Mouse (Mus musculus): ENCODE results near the gene Mapk11. TPM values are rescaled to one million over a fixed set of nuclear protein-coding genes. Genes with fewer than 3 reads are reported as not detected.

Gene Mapk11
- polyA plus RNA-seq (2016; fragmentation: Nextera tagmentation; extraction: Ambion mirVana): 16.1 and 20.6 TPM in 2 replicates

DNA sequence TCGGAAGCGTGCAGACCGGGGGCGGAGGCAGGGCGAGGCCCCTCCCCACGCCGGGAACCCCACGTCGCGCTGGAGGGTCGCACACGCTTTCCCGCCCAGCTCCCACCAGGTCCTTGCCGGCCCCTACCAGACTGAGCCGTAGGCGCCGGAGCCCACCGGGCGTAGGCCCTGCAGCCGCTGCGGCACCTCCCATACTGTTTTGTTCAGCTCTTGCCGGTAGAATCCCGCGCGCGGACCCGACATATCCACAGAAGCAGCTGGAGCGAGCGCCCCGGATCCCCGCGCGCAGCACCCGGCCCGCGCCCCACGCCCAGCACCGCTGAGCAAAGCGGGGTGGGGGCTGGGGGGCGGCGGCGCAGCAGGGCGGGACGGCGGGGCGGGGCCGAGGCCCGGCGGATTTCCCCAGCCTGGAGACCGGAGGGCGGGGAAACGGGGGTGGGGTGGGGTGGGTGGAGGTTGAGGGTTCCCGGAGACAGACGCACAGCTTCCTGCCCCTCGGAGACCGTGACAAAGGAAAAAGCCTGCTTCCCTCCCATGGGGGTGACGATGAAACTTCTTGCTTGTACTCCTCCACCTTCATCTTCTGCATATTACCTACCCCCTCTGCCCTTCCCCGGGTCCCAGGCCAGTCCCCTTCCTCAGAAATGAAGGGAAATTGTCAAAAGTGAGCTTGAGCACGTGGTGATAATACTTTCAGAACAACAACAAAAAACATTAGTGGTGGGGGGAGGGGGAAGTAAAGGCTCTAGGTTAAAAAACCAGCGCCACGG lies at the start of gene Mapk11:
Mapk11 (minus strand) TSS at position 358 of the 770 bp plus-strand sequence.
- H3K9me3 ChIP-seq: no peaks in the 10 kb centered on the region
- H3K4me3 ChIP-seq: peak within 1 kb of the TSS; percentile 83
- peak; percentile 67 for DNase-seq (ENCODE audit: low spot score)
- WGBS: under 1% methylated on average over 49 of the region's 61 CpGs
- peaks cover 31% of the 10 kb centered on the region for H3K36me3 ChIP-seq (replicated peaks)
- H3K27me3 ChIP-seq (replicated peaks; ENCODE audit: low read depth, poor library complexity, severe bottlenecking): peaks cover 60% of the 10 kb centered on the region
- peak within 1 kb of the TSS; percentile 88 for H3K27ac ChIP-seq (replicated peaks)
- peaks cover 59% of the 10 kb centered on the region for H3K4me1 ChIP-seq

DNA sequence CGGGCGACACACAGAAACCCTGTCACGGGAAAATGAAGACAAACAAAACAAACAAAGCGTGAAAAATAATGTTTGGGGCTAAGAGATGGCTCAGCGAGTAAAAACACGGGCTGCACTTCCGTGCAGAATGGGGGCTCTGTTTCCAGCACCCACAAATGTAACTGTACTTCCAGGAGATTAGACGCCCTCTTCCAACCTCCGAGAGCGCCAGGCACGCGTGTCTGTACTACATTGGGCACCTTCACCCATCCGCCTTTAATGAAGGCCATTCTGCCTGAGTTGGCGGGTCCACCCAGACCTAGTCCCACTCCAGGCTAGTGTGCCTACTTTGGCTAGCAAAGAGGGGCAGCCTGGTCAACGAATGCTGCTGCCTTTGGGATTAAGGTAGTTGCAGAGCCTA lies 47.6 kb upstream of the Mapk11 start:
- no peak for DNase-seq (ENCODE audit: low spot score)
- WGBS: 76% methylated on average over 15 of the region's 15 CpGs
- peak overlapping the region; percentile 97 for H3K4me3 ChIP-seq
- H3K4me1 ChIP-seq: peaks cover 24% of the 10 kb centered on the region
- H3K27ac ChIP-seq (replicated peaks): peak overlapping the region; percentile 99
- H3K36me3 ChIP-seq (replicated peaks): peaks cover 13% of the 10 kb centered on the region; the same call in 1 of the 2 replicates
- no peaks in the 10 kb centered on the region for H3K27me3 ChIP-seq (replicated peaks; ENCODE audit: low read depth, poor library complexity, severe bottlenecking)
- 0 out of 2 replicates have a peak, but pooled peaks cover under 1% of the 10 kb centered on the region for H3K9me3 ChIP-seq

DNA sequence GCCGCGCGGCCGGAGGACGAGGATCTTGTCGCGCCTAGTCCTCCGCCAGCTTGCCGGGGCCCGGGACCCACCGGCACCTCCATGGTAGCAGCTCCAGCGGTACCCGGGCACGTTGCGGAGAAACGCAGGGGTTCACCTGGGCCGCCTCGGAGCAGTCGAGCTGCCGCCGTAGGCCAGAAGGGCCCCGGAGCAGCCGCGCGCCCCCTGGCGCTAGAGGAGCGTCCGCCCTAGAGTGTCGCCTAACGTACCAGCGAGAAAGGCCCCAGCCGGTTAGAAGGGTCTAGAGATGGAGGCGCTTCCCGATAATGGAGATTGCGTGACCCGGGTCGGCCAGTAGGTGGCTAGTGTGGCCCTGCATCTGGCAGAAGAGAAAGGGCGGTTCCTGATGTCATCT lies 46.9 kb upstream of the Mapk11 start, which contains the start of gene Dennd6b:
Dennd6b (minus strand) TSS at position 184 of the 394 bp plus-strand sequence.
- Histone ChIP-seq H3K9me3 (no peaks in the 10 kb centered on the region), H3K27me3 (replicated peaks; ENCODE audit: low read depth, poor library complexity, severe bottlenecking) (no peaks in the 10 kb centered on the region), H3K4me1 (peaks cover 24% of the 10 kb centered on the region), H3K27ac (replicated peaks) (peak within 1 kb of the TSS; percentile 99), H3K36me3 (replicated peaks) (peaks cover 18% of the 10 kb centered on the region; the same call in 1 of the 2 replicates), H3K4me3 (peak within 1 kb of the TSS; percentile 97)
- under 1% methylated on average over 38 of the region's 38 CpGs for WGBS
- DNase-seq (ENCODE audit: low spot score): peak; percentile 96

DNA sequence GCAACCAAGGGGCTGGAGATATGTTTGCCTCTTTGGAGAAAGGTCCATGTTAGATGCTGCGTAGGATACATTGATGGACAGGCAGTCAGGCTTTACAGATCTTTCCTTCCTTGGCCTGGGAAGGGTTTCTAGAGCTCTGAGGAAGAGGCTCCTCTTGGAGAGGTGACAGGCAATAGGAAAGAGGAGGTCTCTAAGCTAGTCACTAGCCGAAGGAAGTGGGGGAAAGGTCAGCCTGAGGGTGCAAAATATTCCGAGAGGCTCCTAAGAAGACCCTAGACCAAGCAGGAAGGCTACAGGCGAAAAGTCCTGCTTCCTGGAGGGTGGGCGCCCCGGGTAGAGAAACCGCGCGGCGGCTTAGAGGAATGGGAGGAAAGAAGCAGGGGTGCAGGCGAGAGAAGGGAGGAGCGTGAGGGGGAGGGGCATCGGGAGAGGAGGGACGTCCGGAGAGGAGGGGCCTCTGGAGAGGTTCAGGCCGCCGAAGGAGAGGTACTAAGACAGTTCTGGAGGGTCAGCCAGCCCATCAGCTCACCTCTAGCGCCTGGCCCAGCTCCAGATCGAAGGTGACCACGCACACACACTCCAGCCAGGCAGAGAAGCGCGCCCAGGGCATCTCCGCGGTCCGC lies 46.4 kb upstream of the Mapk11 start:
- peak overlapping the region; percentile 99 for H3K27ac ChIP-seq (replicated peaks)
- H3K36me3 ChIP-seq (replicated peaks): peaks cover 23% of the 10 kb centered on the region
- DNase-seq (ENCODE audit: low spot score): peak; percentile 91
- no peaks in the 10 kb centered on the region for H3K27me3 ChIP-seq (replicated peaks; ENCODE audit: low read depth, poor library complexity, severe bottlenecking)
- no peaks in the 10 kb centered on the region for H3K9me3 ChIP-seq
- H3K4me3 ChIP-seq: peak overlapping the region; percentile 97
- H3K4me1 ChIP-seq: peaks cover 24% of the 10 kb centered on the region
- WGBS: under 1% methylated on average over 25 of the region's 25 CpGs

DNA sequence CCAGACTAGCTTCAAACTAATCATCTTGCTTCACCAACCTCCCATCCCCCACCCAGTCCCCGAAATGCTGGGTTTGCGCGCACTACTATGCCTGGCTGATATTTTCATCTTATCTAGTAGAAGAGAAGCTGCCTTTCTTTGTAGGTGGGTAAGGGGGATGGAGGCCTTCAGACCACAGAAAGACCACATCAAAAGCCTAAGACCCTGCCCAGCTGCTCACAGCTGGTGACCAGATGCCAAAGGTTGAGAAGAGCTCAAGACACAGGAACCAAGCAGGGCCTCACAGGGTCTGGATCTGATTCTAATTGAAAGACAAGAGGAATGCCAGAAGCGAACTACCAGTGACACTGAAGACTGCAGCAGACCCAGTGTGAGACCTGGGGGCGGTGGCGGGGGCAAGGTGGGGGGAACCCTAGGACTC lies 45.8 kb upstream of the Mapk11 start:
- H3K4me3 ChIP-seq: peak overlapping the region; percentile 97
- H3K27ac ChIP-seq (replicated peaks): peak overlapping the region; percentile 99
- peaks cover 24% of the 10 kb centered on the region for H3K4me1 ChIP-seq
- H3K27me3 ChIP-seq (replicated peaks; ENCODE audit: low read depth, poor library complexity, severe bottlenecking): no peaks in the 10 kb centered on the region
- 16% methylated on average over 6 of the region's 6 CpGs for WGBS
- H3K9me3 ChIP-seq: no peaks in the 10 kb centered on the region
- DNase-seq (ENCODE audit: low spot score): peak; percentile 76
- H3K36me3 ChIP-seq (replicated peaks): peaks cover 28% of the 10 kb centered on the region

DNA sequence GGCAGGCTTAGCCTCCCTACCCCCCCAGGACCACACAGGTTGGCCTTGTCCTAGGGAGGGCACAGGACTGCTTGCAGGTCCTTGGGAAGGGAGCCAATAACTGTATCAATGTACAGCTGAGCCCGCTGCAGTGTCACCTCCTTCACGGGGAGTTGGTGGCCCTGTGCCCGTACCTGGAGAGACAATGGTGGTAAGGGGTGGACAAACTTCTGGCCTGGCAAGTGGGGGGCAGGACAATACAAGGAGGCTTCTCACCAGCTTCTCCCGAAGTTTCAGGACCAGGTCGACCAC lies 35.5 kb upstream of the Mapk11 start:
- no peak for DNase-seq (ENCODE audit: low spot score)
- 88% methylated on average over 5 of the region's 5 CpGs for WGBS
- H3K4me1 ChIP-seq: peaks cover 49% of the 10 kb centered on the region
- no peak overlapping the region for H3K4me3 ChIP-seq
- no peaks in the 10 kb centered on the region for H3K27me3 ChIP-seq (replicated peaks; ENCODE audit: low read depth, poor library complexity, severe bottlenecking)
- H3K9me3 ChIP-seq: no peaks in the 10 kb centered on the region
- peaks cover 67% of the 10 kb centered on the region for H3K36me3 ChIP-seq (replicated peaks)
- 0 out of 2 replicates have a peak overlapping the region, but pooled peaks have one; percentile 37 for H3K27ac ChIP-seq (replicated peaks)

DNA sequence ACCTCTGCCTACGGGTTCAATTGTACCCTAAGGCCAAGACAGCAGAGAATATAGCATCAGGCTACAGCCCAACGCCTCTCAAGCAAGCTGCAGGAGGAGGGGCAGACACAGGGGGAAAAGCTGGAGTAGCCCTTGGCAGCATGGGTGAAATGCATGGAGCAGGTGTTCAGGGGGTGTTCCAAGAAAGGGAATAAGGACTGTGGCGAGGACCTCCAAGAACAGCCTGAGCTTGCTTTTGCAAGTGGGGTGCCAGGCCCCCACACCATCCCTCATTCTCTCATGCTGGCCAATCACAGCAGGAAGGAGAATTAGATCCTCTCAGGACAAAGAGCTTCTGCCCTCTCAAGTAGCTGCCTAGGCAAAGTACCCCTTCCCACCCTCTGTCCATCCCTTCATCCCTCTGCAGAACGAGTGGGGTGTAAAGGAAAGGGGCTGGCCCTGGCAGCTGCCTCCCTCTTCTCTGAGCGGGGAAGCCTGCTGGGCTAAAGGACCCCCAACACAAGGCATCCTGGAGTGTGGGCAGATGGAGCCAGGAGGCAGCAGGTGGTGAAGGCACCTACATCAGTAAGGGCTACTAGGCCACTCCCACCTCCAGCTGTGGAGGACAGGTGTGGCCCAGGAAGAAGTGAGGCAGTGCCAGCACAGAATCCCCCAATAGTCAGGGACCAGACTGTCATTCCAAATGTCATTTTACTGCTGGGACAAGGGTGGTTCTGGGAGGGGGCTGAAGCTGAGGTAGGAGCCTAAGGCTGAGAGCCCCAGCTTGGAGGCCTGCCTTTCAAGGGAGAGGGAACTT lies 34.9 kb upstream of the Mapk11 start:
- WGBS: 48% methylated on average over 5 of the region's 5 CpGs
- H3K27me3 ChIP-seq (replicated peaks; ENCODE audit: low read depth, poor library complexity, severe bottlenecking): no peaks in the 10 kb centered on the region
- peaks cover 52% of the 10 kb centered on the region for H3K4me1 ChIP-seq
- peaks cover 62% of the 10 kb centered on the region for H3K36me3 ChIP-seq (replicated peaks)
- no peak overlapping the region for H3K4me3 ChIP-seq
- H3K27ac ChIP-seq (replicated peaks): 0 out of 2 replicates have a peak overlapping the region, but pooled peaks have one; percentile 37
- no peak for DNase-seq (ENCODE audit: low spot score)
- H3K9me3 ChIP-seq: no peaks in the 10 kb centered on the region

DNA sequence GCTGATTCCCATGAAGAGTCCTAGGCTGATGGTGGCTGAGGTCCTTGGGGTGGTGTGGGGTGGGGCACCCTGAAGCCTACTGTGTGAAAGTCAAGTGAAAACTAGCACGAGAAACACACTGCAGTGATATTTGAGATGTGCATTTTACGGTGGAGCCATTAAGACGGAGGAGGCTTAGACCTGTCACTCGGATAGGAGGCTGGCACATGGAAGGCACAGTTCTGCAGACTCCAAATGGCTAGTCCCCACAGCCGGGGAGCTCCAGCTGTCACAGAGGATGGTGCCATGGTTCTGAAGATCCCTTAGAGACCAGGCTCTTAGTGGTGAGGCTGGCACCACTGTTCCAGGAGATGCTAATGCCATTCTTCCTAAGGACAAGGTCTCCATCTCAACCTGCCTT lies 33.4 kb upstream of the Mapk11 start:
- Histone ChIP-seq H3K27me3 (replicated peaks; ENCODE audit: low read depth, poor library complexity, severe bottlenecking) (no peaks in the 10 kb centered on the region), H3K4me1 (peaks cover 67% of the 10 kb centered on the region), H3K27ac (replicated peaks) (peak overlapping the region; percentile 60), H3K36me3 (replicated peaks) (peaks cover 52% of the 10 kb centered on the region), H3K4me3 (no peak overlapping the region), H3K9me3 (no peaks in the 10 kb centered on the region)
- no peak for DNase-seq (ENCODE audit: low spot score)
- 72% methylated on average over 5 of the region's 5 CpGs for WGBS

DNA sequence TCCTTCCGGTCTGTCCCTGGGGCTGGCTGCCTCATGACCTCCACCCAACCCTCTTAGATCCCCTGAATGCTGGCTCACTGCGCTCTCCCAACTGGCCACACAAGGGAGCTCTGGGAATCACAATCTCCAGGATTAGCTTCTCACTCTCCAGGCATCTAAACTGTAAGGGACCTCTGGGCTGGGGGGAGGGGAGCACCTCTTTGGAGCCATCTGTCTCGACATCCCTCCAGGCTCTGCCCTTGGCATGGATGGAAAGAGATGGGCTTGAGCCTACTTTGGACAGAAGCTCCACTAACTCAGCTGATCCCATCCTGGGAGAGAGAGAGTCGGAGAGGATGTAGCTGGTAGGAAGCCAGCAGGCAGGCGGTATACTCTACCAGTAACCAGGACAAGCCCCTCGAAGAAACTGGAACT lies 32.9 kb upstream of the Mapk11 start:
- H3K4me3 ChIP-seq: peak overlapping the region; percentile 84; the same call in 1 of the 2 replicates
- no peaks in the 10 kb centered on the region for H3K27me3 ChIP-seq (replicated peaks; ENCODE audit: low read depth, poor library complexity, severe bottlenecking)
- WGBS: 36% methylated on average over 6 of the region's 6 CpGs
- peak overlapping the region; percentile 60 for H3K27ac ChIP-seq (replicated peaks)
- H3K9me3 ChIP-seq: no peaks in the 10 kb centered on the region
- H3K4me1 ChIP-seq: peaks cover 72% of the 10 kb centered on the region
- DNase-seq (ENCODE audit: low spot score): peak; percentile 43
- H3K36me3 ChIP-seq (replicated peaks): peaks cover 50% of the 10 kb centered on the region

DNA sequence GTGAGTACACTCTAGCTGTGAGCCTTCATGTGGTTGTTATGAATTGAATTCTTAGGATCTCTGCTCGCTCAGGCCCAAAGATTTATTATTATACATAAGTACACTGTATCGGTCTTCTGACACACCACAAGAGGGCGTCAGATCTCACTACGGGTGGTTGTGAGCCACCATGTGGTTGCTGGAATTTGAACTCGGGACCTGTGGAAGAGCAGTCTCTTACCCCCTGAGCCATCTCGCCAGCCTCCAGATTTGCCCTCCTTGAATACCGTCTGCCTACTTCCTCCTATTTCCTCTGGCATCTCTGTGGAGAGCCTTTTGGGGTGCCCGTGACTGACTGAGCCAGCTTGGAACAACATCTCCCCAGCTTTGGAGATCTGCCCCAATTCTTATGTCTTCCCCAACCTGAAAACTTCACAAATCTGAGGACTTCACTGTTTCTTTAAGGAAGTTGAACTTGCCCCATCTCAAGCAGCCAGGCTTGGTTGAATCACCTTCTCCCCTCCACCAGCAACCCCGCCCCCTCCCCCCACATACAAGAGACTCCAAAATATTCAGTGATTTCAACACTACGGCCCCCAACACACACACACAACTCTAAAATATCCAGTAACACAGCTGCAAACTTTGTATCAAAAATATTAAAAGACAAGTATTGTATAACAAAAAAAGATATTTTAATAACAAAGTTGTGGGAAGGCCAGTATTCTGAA lies 32.3 kb upstream of the Mapk11 start:
- 72% methylated on average over 10 of the region's 10 CpGs for whole genome bisulfite sequencing
- peaks cover 79% of the 10 kb centered on the region for H3K4me1 ChIP-seq
- no peak for DNase-seq (ENCODE audit: low spot score)
- H3K27ac ChIP-seq (replicated peaks): peak overlapping the region; percentile 98
- H3K36me3 ChIP-seq (replicated peaks): peaks cover 49% of the 10 kb centered on the region
- H3K27me3 ChIP-seq (replicated peaks; ENCODE audit: low read depth, poor library complexity, severe bottlenecking): no peaks in the 10 kb centered on the region
- no peaks in the 10 kb centered on the region for H3K9me3 ChIP-seq
- H3K4me3 ChIP-seq: peak overlapping the region; percentile 84

DNA sequence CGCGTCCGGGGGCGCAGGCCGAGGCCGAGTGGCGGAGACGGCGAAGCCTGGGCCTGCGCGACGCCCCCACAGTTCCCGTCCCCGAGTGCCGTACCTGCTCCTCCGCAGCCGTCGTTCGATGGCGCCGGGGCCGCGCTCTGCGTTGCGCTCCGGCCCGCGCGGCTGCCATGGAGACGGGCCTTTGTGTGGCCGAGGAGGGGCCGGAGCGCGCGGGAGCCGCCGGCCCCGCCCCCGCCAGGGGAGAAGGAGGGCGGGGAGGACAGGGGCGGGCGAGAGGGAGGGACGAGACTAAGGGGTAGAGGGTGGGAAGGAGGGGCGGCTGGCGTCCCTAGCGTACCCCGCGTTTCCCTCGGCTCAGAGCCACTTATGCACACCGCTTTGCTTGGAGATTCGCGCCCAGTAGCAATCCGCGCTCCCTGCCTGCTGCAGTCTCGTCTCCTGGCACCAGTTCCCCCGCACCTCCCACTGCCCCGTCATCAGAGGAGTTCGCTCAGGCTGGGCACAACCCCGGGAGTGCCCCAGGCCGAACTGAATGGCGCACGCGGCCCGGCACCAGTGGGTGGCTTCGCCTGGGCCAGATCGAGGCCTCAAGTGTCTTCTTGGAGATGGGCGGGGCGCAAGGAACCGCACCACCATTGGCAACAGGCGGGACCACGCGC lies 31.3 kb upstream of the Mapk11 start, which contains the start of gene Plxnb2:
Plxnb2 (minus strand) TSS at position 218 of the 659 bp plus-strand sequence.
- under 1% methylated on average over 69 of the region's 72 CpGs for WGBS
- Histone ChIP-seq H3K27ac (replicated peaks) (peak within 1 kb of the TSS; percentile 98), H3K9me3 (no peaks in the 10 kb centered on the region), H3K4me3 (peak within 1 kb of the TSS; percentile 84), H3K4me1 (peaks cover 88% of the 10 kb centered on the region), H3K27me3 (replicated peaks; ENCODE audit: low read depth, poor library complexity, severe bottlenecking) (no peaks in the 10 kb centered on the region), H3K36me3 (replicated peaks) (peaks cover 43% of the 10 kb centered on the region)
- DNase-seq (ENCODE audit: low spot score): peak; percentile 93

All from embryonic facial prominence, embryonic 10.5 days (tissue).